10 mouse cellular contexts compared by ENCODE assay signal in the genomic region with DNA sequence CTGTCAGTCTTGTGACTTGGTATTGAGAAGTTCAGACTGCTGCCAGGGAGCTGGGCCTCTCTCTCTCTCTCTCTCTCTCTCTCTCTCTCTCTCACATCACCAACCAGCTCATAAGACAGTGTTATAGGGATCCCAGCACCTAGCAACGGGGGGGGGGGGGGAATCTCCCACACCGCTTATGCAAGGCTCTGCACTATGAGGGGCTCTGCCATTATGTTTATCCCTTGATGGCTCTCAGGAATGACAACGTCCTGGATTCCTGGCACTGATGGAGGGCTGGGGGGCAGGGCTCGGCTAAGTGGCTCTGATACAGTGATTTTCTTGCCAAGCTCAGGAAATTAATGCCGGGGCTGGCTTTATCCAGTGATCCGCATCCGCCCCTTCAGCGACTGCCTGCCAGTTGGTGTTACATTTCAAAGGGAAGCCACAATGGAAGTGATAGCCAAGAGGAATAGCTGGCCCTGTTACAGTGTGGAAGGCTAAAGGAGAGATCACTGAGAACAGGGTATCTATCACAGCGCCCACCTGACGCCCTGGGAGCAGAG. TPM values are rescaled to one million over a fixed set of nuclear protein-coding genes. Genes with fewer than 3 reads are reported as not detected.
DNase-seq lines count a peak whose midpoint lies in the region; ATAC-seq and TF ChIP-seq lines count a peak whose summit lies in the region.
"Had no signal": no experiment of that assay in that cellular context is flagged by ENCODE, and none has a peak within 500 bp of the region (broad histone marks: within the 10 kb centered on the region; RNA-seq: fewer than 3 reads in every experiment).

No protein-coding gene starts in this region.

- H3K27me3 ChIP-seq in heart, embryonic 10.5 days (ENCODE audit: insufficient read depth, poor library complexity, severe bottlenecking), result peaks cover 61% of the 10 kb centered on the region; the same call in 1 of the 2 replicates
- H3K27me3 ChIP-seq in embryonic facial prominence, embryonic 15.5 days, result peaks cover 3% of the 10 kb centered on the region; the same call in 1 of the 2 replicates
- no peaks in the 10 kb centered on the region for H3K27me3 ChIP-seq in hindbrain, embryonic 15.5 days
- H3K27me3 ChIP-seq in myocyte (ENCODE audit: control insufficient read depth, insufficient read depth, insufficient read length), result no peaks in the 10 kb centered on the region

- H3K36me3 ChIP-seq in heart, embryonic 10.5 days, result no peaks in the 10 kb centered on the region
- no peaks in the 10 kb centered on the region for H3K36me3 ChIP-seq in embryonic facial prominence, embryonic 15.5 days
- no peaks in the 10 kb centered on the region for H3K36me3 ChIP-seq in hindbrain, embryonic 15.5 days
- H3K36me3 ChIP-seq in myocyte (ENCODE audit: control insufficient read depth, insufficient read depth), result no peaks in the 10 kb centered on the region

- WGBS in heart, embryonic 10.5 days, result 3% methylated on average over 10 of the region's 10 CpGs
- 1% methylated on average over 10 of the region's 10 CpGs for WGBS in embryonic facial prominence, embryonic 15.5 days
- 2% methylated on average over 10 of the region's 10 CpGs for WGBS in hindbrain, embryonic 15.5 days

- H3K4me2 ChIP-seq in embryonic facial prominence, embryonic 15.5 days (replicated peaks), result 0 out of 2 replicates have a peak overlapping the region, but pooled peaks have one; percentile 12
- peak overlapping the region; percentile 31 for H3K4me2 ChIP-seq in hindbrain, embryonic 15.5 days
- H3K4me2 ChIP-seq in myocyte (ENCODE audit: low read depth), result peak overlapping the region; percentile 62

- DNase-seq in heart, embryonic 10.5 days (ENCODE audit: low spot score), result no peak
- no peak for DNase-seq in heart, adult 11 months
- DNase-seq in left cerebral cortex, adult 18-20 months (ENCODE audit: low spot score in 2 of 2), result peak; percentile 39 to 68
- no peak for DNase-seq in urinary bladder, postnatal 36 days (ENCODE audit: low spot score in 2 of 2)
- DNase-seq in adipocyte (ENCODE audit: low spot score), result no peak

- 0 out of 2 replicates have a peak overlapping the region, but pooled peaks have one; percentile 25 for H3K4me3 ChIP-seq in heart, embryonic 10.5 days
- no peak overlapping the region for H3K4me3 ChIP-seq in embryonic facial prominence, embryonic 15.5 days (replicated peaks)
- H3K4me3 ChIP-seq in hindbrain, embryonic 15.5 days, result no peak overlapping the region
- no peak overlapping the region for H3K4me3 ChIP-seq in myocyte

- 0 out of 2 replicates have a peak overlapping the region, but pooled peaks have one; percentile 16 for H3K27ac ChIP-seq in heart, embryonic 10.5 days
- H3K27ac ChIP-seq in embryonic facial prominence, embryonic 15.5 days (replicated peaks), result no peak overlapping the region
- 0 out of 2 replicates have a peak overlapping the region, but pooled peaks have one; percentile 37 for H3K27ac ChIP-seq in hindbrain, embryonic 15.5 days (replicated peaks)

- no peaks in the 10 kb centered on the region for H3K79me2 ChIP-seq in myocyte (ENCODE audit: control insufficient read depth, insufficient read depth)

- no peak overlapping the region for H3K9ac ChIP-seq in embryonic facial prominence, embryonic 15.5 days
- H3K9ac ChIP-seq in hindbrain, embryonic 15.5 days, result no peak overlapping the region

- H3ac ChIP-seq in myocyte (ENCODE audit: control insufficient read depth, insufficient read length), result no peak overlapping the region

- TF ChIP-seq POLR2A in myocyte (IDR thresholded peaks at IDR 0.05; ENCODE audit: insufficient read length, low read depth), result no peak

- H3K9me3 ChIP-seq in heart, embryonic 10.5 days, result no peaks in the 10 kb centered on the region
- no peaks in the 10 kb centered on the region for H3K9me3 ChIP-seq in embryonic facial prominence, embryonic 15.5 days (replicated peaks)
- H3K9me3 ChIP-seq in hindbrain, embryonic 15.5 days, result no peaks in the 10 kb centered on the region

- peaks cover 52% of the 10 kb centered on the region for H3K4me1 ChIP-seq in heart, embryonic 10.5 days
- peaks cover 33% of the 10 kb centered on the region for H3K4me1 ChIP-seq in embryonic facial prominence, embryonic 15.5 days
- H3K4me1 ChIP-seq in hindbrain, embryonic 15.5 days (replicated peaks), result peaks cover 21% of the 10 kb centered on the region

- ATAC-seq in embryonic facial prominence, embryonic 15.5 days (ENCODE audit: insufficient number of reproducible peaks, low FRiP score, low TSS enrichment, low read depth), result peak; percentile 63
- ATAC-seq in hindbrain, embryonic 15.5 days (ENCODE audit: low FRiP score, low read depth), result peak; percentile 86

TF ChIP-seq in myocyte, 11 proteins besides CTCF, POLR2A, EP300 and RAD21:
- TF ChIP-seq MYOD1 (IDR thresholded peaks at IDR 0.05; ENCODE audit: control insufficient read depth in 1 of 3, insufficient read length in 2 of 3, low read depth in 2 of 3) (peak in 1 of 3 experiments; percentile 43), TCF12 (IDR thresholded peaks at IDR 0.05; ENCODE audit: insufficient read depth, poor library complexity, severe bottlenecking) (no peak)

RNA-seq across cellular contexts. Expression of gene Dact2, which starts 38.7 kb away (rescaled TPM):
- polyA plus RNA-seq in heart, embryonic 10.5 days (2016; fragmentation: Nextera tagmentation; extraction: Ambion mirVana), result 0.59 and 1.4 TPM in 2 replicates
- 3.5 and 3.9 TPM in 2 replicates for polyA plus RNA-seq in embryonic facial prominence, embryonic 15.5 days (2015; fragmentation: Nextera tagmentation; extraction: Ambion mirVana)
- 2.0 and 2.4 TPM in 2 replicates for polyA plus RNA-seq in hindbrain, embryonic 15.5 days (2015; fragmentation: Nextera tagmentation; extraction: Ambion mirVana)
- total RNA-seq in left cerebral cortex, adult 18-20 months (2021), result 10 to 100 TPM; 68.0 to 88.0 TPM
- polyA plus RNA-seq in myocyte (2012; fragmentation: generic; extraction: Trizol), result 0.95 TPM
- total RNA-seq: hematopoietic stem cell, adult 5-6 weeks; MEL had no signal

Comparison
In these comparisons a context has a peak if more than half of its experiments do, and no peak if none do; other contexts are left out.
1. DNase-seq: peak in left cerebral cortex, adult 18-20 months (2 of 2); none in heart, embryonic 10.5 days (single experiment), heart, adult 11 months (single experiment), urinary bladder, postnatal 36 days (0 of 2) and adipocyte (single experiment).
2. H3K4me2 ChIP-seq: peak in every context shown above with its lines; median percentile 62 in myocyte; 31 in hindbrain, embryonic 15.5 days; 12 in embryonic facial prominence, embryonic 15.5 days.